Mouse (Mus musculus) G1E (cell line): Measurements from ENCODE around the gene Mtrf1l.

ENCODE experiments used
- CTCF ChIP-seq: IDR thresholded peaks from 2 replicates; pipeline ENCODE4 v1.5.1; 2012; ENCODE audit warnings: low read depth, low read length, inconsistent platforms, mixed read lengths
- GATA1 ChIP-seq: IDR thresholded peaks from 2 replicates; pipeline ENCODE4 v1.6.1; 2012; ENCODE audit warnings: borderline replicate concordance, low read length, inconsistent platforms, mixed read lengths

DNA sequence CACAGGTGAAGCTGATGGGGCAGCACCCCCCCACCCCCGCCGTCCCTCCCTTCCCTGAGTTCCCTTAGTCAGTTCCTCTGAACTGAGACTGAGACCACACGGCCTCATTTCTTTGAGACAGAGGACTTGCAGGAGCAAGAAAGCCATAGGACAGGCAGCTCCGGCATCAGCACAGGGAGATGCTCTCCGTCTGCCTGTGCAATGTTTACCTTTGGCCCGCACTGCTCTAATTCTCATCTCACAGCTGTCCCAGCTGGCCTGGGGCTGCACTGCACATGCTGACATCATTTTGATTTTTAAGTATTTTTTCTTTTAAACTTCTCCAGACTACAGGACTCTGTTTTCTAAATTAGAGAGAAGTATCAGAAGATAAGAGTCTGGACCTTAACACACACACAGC is 20.8 kb downstream of the Mtrf1l start:
- TF ChIP-seq CTCF: no peak
- TF ChIP-seq GATA1: no peak
